Mouse (Mus musculus) brain, embryonic 14.5 days (tissue): ENCODE results near the gene Rbm33.

ENCODE experiments used
- CTCF ChIP-seq: fragments of 200-500 bp; IDR thresholded peaks from 2 replicates; pipeline ENCODE4 v1.5.1; 2012; ENCODE audit warnings: inconsistent platforms, mild to moderate bottlenecking, moderate library complexity, borderline replicate concordance; ENCODE audit not compliant: insufficient read depth, insufficient read length; ENCODE audit errors: extremely low read depth
- POLR2A ChIP-seq: fragments of 200-500 bp; IDR thresholded peaks from 2 replicates; pipeline ENCODE4 v1.6.1; 2012; ENCODE audit warnings: mild to moderate bottlenecking, inconsistent platforms, borderline replicate concordance; ENCODE audit not compliant: poor library complexity, insufficient read depth, insufficient read length, severe bottlenecking; ENCODE audit errors: extremely low read depth

- TF ChIP-seq CTCF (no peak), POLR2A (no peak)
These were observed 6.9 kb downstream of the Rbm33 start for GRCm38 (mm10) chr5:28323822-28324221.
